Mouse (Mus musculus): ENCODE data around the gene Dbx2.

Gene Dbx2

DNA sequence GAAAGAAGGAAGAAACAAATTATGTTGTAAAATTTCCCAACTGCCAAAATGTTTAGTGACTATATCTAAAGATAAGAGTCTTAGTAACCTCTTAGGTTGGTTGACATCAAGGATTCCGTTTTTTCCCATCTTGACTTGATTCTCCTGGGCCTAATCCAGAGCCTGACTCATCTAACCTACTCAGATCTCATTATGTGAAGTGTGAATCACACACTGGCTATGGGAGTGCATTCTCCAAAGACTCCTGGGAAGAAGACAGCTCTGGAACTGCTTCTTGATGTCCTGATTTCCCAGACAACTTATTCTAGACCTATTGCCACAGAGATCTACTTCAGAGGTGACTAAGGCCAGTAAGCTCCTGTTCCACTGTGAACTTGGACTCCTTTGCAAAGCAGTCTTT, 43.2 kb downstream of the Dbx2 start:
- no peak for DNase-seq

DNA sequence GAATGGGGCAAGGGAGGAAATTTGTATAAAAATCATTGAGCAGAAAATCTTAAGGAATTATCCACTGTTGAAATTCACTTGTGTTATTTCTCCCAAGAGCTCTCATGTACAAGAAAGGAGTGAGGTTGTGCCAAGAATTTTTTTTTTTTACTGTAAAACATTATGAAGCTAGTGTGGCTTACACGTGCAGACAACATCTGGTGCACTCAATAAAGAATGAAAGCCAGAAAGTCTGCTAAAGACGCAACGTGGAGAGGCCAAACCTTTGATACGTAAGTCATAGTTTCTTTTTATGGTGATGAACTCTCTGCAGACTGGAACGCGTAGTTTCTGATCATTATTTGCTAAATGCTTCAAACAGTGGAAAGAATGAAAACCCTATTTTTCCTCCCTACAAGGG, 54.6 kb downstream of the Dbx2 start:
- no peak for DNase-seq

DNA sequence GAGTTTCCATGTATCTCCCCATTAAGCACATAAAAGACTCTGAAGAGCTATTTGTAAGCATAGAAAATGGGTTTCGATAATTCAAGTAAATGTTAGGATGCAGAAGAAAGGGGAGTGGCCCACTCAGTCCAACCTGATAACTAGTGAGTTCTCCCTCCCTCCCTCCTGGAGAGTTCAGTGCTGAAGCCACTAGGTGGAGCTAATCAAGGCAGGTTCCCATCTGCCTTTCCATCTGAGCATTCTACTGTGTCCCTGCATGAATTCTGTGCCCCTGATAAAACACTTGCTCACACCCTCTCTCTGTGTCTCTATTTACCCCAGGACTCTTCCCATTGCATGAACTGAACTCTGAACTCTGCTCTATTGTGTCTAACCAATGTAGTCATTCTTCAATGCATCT, 57.1 kb downstream of the Dbx2 start:
- peak in 1 of 2 experiments; percentile 20 for DNase-seq

DNA sequence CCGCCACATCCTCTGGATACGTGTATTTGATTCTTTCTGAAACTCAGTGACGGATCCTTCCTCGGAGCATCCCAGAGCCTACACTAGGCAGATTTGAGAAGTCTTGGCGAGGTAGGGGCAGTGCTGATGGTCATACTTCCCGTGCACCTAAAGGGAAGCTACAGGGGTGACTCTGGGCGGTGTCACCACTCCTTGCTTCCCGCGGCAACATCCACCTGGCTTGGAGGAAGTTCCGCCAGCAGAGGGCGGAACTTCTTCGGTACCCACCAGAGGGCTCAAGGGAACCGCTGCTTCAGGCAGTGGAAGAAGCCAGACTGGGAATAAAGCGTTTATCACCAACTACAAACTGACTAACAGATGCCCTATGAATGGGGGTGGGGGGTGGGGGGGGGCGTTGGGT, 68.9 kb downstream of the Dbx2 start:
- DNase-seq, result no peak

DNA sequence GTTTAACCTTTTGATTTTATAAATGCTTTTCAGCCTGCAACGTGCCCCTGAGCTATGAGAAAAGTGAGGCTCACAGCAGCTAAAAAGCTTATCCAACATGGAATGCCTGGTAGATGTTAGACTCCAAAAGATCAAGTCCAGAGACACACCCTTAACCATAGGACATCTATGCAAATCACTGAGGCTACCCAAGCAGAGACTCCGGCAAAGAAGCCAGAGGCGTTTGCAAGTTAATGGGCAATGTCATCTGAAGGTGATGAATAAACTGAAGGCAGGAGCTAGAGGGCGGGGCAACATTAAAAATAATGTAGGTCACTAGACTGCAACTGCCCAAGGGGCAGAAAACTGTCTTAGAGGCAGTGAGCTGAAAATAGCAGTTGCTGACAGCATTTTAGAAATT, 70.9 kb downstream of the Dbx2 start:
- DNase-seq, result no peak

DNA sequence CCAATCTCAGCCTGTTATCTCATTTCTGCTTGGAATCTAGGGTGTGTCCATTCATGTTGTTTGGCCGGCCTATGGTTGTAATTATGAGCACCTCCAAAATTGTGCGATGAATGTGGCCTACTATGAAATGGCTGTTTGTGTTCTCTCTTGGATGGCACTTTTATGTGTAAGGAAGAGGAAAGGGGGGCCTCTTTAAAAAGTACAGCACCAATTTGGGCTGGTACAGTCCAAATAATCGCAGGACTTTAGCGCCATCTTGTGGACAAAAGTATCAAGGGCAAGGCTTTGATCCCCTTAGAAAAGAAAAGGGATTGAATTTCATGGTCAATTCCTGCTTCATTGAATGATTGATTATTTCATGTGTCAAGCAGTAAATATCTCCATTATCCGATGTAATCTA, 81.1 kb downstream of the Dbx2 start:
- peak; percentile 26 to 65 for DNase-seq
